Mouse (Mus musculus) testis, adult 2 months (tissue): ENCODE measurements around the gene AC161166.1.

Source experiments
- CTCF ChIP-seq: fragments of 200-500 bp; IDR thresholded peaks from 2 replicates; pipeline ENCODE4 v1.5.1; 2012; ENCODE audit warnings: low read depth, mild to moderate bottlenecking, inconsistent platforms, low read length, moderate library complexity; ENCODE audit not compliant: control insufficient read depth, insufficient read depth, insufficient replicate concordance
- POLR2A ChIP-seq: fragments of 200-500 bp; IDR thresholded peaks from 2 replicates; pipeline ENCODE4 v1.6.1; 2012; ENCODE audit warnings: low read depth, mild to moderate bottlenecking, inconsistent platforms, low read length, moderate library complexity; ENCODE audit not compliant: control insufficient read depth

DNA sequence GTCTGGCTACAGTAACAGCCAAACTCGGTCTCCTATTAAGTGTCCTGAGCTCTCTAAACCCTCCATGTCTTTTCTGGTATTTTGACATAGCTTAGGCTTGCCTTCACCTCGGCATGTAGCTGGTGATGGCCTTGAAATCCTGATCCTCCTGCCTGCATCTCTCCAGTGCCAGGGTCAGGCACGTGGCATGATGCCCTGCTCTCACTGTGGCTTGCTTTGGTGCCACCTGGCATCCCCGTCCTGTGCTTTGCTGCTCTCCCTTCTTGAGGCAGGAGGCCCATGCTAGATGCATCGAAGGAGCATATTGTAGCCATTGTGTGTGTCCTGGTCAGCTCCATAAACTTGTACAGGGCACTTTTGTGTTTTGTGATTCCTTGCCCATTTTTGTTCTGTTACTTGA, 25.3 kb upstream of the AC161166.1 start:
- TF ChIP-seq POLR2A (no peak), CTCF (no peak)
